Mouse (Mus musculus) liver, adult 2 months (tissue): Measurements from ENCODE around the gene Plbd1.

Experiments used
- CTCF ChIP-seq: fragments of 200-500 bp; IDR thresholded peaks from 2 replicates; pipeline ENCODE4 v1.5.1; 2011; ENCODE audit warnings: low read depth, low read length, control low read depth
- POLR2A ChIP-seq: fragments of 200-500 bp; IDR thresholded peaks from 2 replicates; pipeline ENCODE4 v1.6.1; 2011; ENCODE audit warnings: low read length, control low read depth; ENCODE audit not compliant: insufficient read depth; ENCODE audit errors: extremely low read depth

DNA sequence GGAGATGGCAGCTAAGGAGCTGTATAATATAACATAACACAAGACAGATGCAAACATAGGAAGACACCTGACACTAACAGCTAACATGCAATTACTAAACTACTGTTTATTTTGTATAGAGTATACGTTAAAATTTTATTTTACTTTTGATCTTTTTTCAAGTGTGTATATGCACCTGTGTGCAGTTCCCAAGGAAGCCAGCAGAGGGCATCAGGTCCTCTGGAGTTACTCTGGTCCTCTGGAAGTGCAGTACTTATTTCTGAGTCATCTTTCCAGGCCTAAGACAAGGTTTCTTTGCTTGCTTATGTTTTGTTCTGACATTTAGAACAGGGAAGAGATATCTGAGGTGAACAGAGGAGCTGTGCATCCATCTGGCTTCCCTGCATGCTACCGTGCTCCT is 17.6 kb downstream of the Plbd1 start:
- peak; percentile 36; the same call in 1 of the 2 replicates for TF ChIP-seq CTCF
- no peak for TF ChIP-seq POLR2A
